Mouse (Mus musculus) yolk sac, embryonic 10.5 days (tissue): ENCODE measurements around the gene Sgms1.
"Not testable (repeated sequence)": the region's sequence is repeated elsewhere in the genome, so short reads cannot be mapped to it uniquely, and the experiment has no call there.

Source experiments
- DNase-seq: peaks from one replicate; pipeline ENCODE4 v3.0.0-alpha.2; 2017; ENCODE audit warnings: low spot score

Sgms1 gene

GRCm38 (mm10) chr19:32136888-32137625, 252.5 kb downstream of the Sgms1 start:
- DNase-seq: no peak

GRCm38 (mm10) chr19:32131707-32132488, 257.6 kb downstream of the Sgms1 start:
- not testable (repeated sequence) for DNase-seq

DNA sequence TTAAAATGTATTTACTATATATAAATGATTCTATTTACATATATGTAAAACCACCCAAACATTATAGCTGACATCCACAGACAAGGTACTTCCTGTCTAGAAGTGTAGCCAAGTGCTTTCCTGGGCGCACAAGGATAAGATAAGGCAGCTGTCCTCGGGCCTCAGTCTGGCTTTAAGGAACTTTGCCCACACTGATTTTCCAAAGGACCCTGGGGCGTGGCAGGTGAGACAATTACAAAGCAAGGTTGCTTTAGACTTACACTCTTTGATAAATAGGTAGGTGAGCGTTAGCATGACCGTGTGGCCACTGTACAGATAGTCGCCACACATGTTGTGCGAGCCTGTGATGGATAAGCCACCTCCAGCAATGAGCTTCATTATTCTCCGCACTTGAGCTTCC, 260.2 kb downstream of the Sgms1 start:
- no peak for DNase-seq

DNA sequence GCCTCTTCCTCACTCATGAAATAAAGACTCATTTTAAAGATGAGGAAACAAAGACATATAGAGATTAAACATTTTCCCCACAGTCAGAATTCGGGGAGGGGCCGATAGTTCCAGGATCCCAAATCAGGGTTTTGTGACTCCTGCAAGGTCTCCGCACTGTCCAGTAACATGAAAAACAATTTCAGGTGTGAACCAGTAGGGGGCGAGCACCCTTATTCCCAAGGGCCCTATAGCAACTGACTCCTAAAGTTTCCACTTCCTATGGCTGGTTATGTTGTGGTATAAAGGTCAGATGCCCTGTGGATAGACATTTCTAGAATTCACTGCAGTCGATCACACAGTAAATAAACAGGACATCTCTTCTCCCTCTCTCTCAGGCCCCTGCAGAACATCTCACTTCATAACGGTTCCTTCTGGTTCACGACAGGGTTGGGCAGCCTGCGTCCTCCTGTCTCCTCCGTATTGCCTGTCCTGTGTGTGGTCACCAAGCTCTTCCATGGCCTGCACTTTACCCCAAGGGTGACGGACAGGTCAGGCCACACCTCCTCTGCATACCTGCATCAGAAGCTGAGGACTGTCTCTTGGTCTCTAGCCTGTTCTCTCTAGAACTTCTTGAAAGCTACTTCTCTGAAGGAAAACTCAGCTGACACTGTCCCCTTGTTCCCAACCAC, 262.2 kb downstream of the Sgms1 start:
- DNase-seq: peak; percentile 54

DNA sequence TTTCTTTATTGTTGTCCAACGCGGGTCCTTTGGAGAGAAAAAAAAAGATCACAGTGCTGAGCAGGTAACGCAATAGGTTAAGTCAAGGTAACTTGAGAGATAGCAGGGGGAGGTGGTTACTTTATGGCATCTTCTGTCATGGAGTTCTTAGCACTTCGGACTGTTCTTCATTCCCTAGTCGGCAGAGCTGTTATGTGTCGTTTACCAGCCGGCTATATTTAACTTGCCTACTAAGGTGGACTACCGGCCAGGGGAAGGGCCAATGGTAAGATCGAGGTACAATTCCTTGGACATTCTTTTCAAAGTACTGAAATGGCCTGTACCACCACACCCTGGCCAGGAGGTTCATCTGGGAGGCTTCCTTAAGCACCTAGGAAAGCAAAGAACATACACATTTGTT, 265.4 kb downstream of the Sgms1 start:
- no peak for DNase-seq

GRCm38 (mm10) chr19:32123196-32123595, 266.3 kb downstream of the Sgms1 start:
- DNase-seq: no peak

DNA sequence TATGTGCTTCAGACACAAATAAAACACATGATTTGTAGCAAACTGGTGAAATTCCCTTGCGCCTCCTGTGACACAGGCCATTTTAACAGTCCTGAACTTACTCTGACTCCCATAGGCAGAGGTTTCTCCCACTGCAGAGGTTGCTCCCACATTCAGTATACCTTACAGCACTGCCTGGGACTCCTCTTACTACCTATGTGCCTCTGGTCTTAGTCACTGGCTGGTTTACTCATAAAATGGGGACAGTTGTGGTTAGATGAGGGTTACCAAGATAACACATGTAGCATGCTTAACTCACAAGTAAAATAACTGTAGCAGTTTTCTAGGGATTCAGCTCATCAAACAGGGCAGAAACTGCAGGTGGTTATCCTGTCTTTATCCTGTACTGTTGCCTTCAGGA, 268.7 kb downstream of the Sgms1 start:
- no peak for DNase-seq

DNA sequence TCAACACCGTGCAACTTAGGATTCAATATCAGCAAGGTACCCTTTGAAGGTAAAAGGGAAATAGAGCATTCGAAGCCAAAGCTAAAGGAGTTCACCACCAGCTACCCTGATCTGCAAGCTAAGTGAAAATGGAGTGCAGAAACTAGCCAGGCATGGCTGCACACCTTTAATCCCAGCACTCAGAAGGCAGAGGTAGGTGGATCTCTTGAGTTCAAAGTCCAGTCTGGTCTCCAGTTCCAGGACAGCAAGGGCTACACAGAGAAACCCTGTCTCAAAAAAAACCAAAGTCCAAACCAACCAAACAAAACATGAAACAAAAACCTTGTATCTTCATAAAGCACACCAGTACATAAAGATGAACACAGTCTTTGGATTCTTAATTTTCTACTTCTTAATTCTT, 269.8 kb downstream of the Sgms1 start:
- peak; percentile 48 for DNase-seq

DNA sequence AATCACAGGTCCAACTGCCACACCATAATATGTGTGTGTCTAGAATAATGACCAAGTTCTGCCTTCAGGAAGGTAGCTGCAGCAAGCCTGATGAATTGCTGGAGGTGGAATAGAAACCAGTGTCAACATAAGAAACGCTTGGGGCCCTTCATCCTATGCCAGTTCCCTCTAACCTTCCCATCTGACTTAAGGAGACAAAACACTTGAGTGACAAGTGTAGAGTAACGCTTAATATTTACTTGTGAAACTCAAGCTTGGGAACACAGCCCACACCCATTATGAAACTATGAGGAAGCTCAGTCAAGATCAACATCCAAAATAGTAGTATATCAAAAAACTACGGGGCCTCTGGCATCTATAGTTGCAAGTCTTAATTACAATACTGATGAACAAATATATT, 271.0 kb downstream of the Sgms1 start:
- DNase-seq: no peak

DNA sequence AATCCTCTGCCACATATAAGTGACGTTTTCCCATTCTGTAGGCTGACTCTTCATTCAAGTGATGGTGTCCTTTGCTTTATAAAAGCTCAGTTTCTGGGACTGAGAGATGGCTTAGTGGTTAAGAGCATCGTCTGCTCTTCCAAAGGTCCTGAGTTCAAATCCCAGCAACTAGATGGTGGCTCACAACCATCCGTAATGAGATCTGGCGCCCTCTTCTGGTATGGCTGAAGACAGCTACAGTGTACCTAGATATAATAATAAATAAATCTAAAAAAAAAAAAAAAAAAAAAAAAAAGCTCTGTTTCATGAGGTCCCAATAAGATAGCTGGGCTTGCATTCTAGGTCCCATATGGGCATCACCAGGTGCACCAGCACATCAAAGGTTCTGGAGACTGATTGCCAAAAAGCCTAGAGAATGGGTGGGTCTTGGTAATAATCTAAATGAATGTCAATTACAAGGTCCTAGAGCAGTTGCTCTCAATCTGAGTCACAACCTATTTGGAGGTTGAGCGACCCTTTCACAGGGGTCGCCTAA, 272.0 kb downstream of the Sgms1 start:
- DNase-seq: no peak

GRCm38 (mm10) chr19:32111866-32112790, 277.4 kb downstream of the Sgms1 start:
- DNase-seq: no peak

- peak; percentile 86 for DNase-seq
Measured at GRCm38 (mm10) chr19:32107771-32108306, 281.7 kb downstream of the Sgms1 start, which contains the start of gene Asah2. Gene Asah2, minus strand, starts transcription at chr19:32108211.

DNA sequence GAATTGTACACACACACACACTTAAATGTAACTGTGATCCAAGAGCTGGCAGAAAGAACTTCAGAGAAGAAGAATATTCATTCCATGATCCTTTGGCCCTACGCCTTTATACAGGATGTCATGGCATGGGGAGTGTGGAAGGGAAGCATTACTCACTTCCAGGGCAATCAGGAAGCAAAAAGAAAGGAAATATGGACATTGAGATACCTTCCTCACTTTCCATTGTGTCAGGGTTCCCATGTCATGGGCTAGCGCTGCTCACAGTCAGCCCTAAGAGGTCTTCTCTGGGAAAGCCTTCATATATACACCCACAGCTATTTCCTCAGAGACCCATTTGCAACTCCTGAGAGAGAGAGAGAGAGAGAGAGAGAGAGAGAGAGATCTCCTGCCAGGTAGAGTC, 282.8 kb downstream of the Sgms1 start:
- DNase-seq: no peak

- no peak for DNase-seq
Measured at GRCm38 (mm10) chr19:32104217-32104616, 285.3 kb downstream of the Sgms1 start.

DNA sequence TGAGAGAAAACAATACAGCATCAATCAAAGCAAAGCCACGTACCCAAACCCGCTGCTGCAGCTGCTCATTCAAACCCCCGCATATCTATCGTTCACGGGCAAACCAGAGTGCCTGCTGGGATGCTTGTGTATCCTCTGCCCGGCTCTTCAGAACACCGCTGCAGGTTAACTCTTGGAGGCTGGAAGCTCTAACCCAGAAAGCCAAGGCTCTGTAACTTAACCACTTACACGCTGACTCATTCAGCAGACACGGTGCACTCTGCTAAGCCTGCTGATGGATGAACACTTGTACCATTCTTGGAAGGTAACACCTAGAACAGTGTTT, 286.6 kb downstream of the Sgms1 start:
- no peak for DNase-seq

DNA sequence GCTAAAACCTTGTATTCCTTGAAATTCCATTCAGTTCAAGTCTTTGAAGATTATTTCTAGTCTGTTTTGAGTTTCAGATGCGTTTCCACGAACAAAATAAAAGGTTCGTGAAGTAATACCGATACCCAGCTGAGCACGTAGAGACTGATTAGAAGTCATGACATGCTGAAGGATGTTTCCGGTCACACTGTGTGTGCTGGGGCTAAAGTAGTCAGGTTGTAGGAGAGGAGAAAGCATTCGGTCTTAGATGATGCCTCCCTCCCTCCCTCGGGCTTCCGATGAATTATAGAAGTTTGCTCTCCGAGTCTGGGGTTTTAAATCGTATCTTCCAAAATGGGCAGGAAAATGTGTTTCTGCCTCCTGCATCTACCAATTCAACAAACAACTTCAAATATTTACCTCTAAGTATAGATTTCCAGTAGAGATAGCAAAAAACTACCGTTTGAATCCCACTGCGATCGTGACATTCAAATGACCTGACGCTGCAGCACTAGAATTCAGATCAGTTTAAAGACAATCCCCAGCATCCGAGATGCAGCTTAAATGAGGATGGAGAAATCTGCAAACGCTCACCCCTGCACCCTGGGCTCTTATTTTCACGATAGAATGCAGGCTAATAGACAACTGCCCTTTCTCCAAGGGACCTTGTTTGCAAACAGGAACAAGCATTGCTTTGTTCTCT, 287.1 kb downstream of the Sgms1 start:
- DNase-seq: no peak

DNA sequence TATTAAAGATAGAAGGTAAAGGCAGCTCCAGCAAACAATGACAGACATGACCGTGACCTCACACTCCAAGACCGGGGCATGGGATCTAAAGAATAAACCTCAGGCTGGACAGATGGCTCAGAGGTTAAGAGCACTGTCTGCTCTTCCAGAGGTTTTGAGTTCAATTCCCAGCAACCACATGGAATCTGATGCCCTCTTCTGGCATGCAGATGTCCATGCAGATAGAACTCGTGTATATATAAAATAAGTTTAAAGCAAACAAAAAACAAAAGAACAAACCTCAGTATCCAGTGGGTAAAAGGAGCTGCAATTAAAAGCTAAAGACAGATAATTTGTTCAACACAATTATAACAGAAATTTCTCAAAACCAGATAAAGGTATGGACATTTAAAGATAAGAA, 290.9 kb downstream of the Sgms1 start:
- DNase-seq: no peak

DNA sequence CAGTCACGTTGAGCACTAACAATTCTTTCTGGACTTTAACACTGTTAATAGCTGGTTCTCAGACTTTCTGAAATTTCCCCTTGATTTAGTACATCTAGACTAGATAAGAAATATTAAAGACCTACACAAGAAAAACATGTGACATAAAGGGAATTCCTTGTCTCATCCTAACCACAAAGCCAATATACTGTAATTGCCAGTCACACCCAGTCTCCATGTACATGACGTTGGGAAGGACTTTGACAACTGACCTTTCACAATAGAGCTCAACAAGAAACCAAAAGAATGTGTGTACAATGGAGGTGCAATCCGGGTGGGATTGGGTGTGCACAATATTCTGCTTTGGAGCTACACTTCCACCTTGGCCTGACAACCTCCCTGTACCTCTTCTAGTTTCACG, 297.2 kb downstream of the Sgms1 start:
- DNase-seq: no peak

DNA sequence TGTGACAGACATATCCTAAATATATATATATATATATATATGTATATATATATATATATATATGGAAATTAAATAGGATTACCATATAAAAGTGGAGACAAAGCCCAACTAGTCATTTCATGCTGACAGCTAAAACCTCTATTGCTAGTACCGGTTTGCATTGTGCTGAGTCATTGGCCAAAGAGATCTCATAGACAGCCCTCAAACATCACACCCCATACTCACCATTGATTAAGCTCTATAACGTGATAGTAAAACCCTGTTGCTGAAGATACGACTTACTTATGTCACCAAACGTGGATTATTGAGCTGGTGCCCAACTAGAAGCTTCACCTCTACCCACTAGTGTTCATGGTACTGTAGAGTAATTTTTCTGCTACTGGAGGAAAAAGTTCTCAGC, 298.7 kb downstream of the Sgms1 start:
- DNase-seq: no peak

DNA sequence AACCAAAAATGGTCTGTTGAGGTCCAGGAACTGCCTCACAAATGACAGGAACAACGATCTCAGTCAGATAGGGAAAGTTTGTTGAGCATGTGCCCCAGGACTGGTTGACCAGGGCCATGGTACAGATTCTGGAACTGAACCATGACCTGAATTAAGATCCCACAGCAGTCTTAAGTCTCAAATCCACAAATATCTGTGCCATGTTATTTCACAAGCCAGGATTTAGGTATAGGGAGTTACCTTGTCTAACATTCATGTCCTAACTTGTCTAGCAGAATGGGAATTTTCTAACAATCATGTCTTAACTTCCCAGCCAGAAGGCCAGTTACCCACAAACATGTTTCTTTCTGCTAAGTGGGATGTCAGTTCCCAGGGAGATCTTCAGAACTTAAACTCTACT, 300.9 kb downstream of the Sgms1 start:
- no peak for DNase-seq
